In the genomic region with DNA sequence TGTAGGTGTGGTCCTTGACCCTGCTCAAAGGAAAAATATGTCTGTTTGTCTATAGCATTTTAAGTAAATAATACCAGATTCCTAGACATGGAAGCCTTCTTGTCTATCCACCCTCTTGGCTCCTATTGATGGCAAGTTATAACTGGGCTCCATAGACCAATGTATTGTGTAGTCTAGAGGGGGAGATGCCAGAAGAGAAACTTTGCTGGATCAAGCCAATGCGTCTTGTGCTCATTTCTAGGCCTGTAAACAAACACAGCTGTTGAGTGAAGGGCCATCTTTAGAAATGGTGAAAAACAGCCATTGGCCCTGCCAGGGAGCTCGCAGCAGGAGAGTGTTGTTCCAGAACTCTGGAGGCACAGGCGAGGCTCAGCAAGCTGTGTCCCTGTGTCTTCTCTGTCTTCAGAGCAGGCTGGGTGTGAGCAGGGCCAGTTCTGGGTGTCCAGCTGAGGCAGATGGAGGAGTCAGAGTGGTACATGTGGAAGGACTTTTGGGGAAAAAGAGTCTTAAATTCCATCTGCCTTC, we compare ENCODE assay signal across 28 mouse cellular contexts. TPM values are rescaled to one million over a fixed set of nuclear protein-coding genes. Genes with fewer than 3 reads are reported as not detected.
A peak's percentile ranks its signal among the peaks of the same experiment; 100 is the strongest.
DNase-seq lines count a peak whose midpoint lies in the region; ATAC-seq and TF ChIP-seq lines count a peak whose summit lies in the region.
"Had no signal": no experiment of that assay in that cellular context is flagged by ENCODE, and none has a peak within 500 bp of the region (broad histone marks: within the 10 kb centered on the region; RNA-seq: fewer than 3 reads in every experiment).

No protein-coding gene starts in this region.

- H3K9ac ChIP-seq in lung, embryonic 14.5 days: no peak overlapping the region
- no peak overlapping the region for H3K9ac ChIP-seq in lung, postnatal 0 days (replicated peaks; ENCODE audit: low read depth)
- H3K9ac ChIP-seq: embryonic facial prominence, embryonic 13.5 days; forebrain, embryonic 13.5 days; heart, embryonic 12.5 days; heart, embryonic 15.5 days; hindbrain, embryonic 13.5 days; intestine, embryonic 15.5 days had no signal

- H3K27me3 ChIP-seq in lung, embryonic 14.5 days (ENCODE audit: insufficient read depth, low read length): no peaks in the 10 kb centered on the region
- H3K27me3 ChIP-seq in lung, postnatal 0 days (replicated peaks; ENCODE audit: insufficient read depth, low read length): no peaks in the 10 kb centered on the region
- H3K27me3 ChIP-seq: CH12.LX; embryonic facial prominence, embryonic 13.5 days; forebrain, embryonic 13.5 days; heart, embryonic 12.5 days; heart, embryonic 15.5 days; hindbrain, embryonic 13.5 days; intestine, embryonic 15.5 days; Patski had no signal

- peak; percentile 6 for DNase-seq in cerebellum, adult 9-11 months
- DNase-seq in cerebellum, adult 11 months: no peak
- DNase-seq in lung, embryonic 14.5 days: peak; percentile 30
- DNase-seq in lung, postnatal 25 days (ENCODE audit: low spot score): no peak
- DNase-seq in lung, postnatal 0 days (ENCODE audit: low spot score): no peak
- no peak for DNase-seq in lung, adult 2 months
- DNase-seq: adrenal gland, postnatal 10 days; adrenal gland, postnatal 36 days; B cell, adult 2 months; cerebellum, adult 8-10 months; cerebellum, postnatal 14 days; gastrocnemius, postnatal 10 days; gastrocnemius, postnatal 36 days; heart, postnatal 10 days; heart, postnatal 36 days had no signal

- TF ChIP-seq EP300 in lung, postnatal 0 days (IDR thresholded peaks at IDR 0.05): no peak

- WGBS in lung, embryonic 14.5 days: 48% methylated on average over 3 of the region's 3 CpGs
- WGBS in lung, postnatal 0 days: 61% methylated on average over 3 of the region's 3 CpGs
- WGBS in lung, adult 2 months: 60% methylated on average over 3 of the region's 3 CpGs

- no peak overlapping the region for H3K4me3 ChIP-seq in lung, embryonic 14.5 days (ENCODE audit: low read depth, low read length)
- H3K4me3 ChIP-seq in lung, postnatal 0 days (ENCODE audit: low read depth, low read length): no peak overlapping the region
- no peak overlapping the region for H3K4me3 ChIP-seq in lung, adult 2 months (replicated peaks; ENCODE audit: extremely low read depth, low read depth, low read length)
- H3K4me3 ChIP-seq: embryonic facial prominence, embryonic 13.5 days; forebrain, embryonic 10.5 days; forebrain, embryonic 13.5 days; heart, embryonic 12.5 days; heart, embryonic 15.5 days; hindbrain, embryonic 10.5 days; hindbrain, embryonic 13.5 days; intestine, embryonic 15.5 days had no signal

- TF ChIP-seq CTCF in lung, embryonic 14.5 days (IDR thresholded peaks at IDR 0.05; ENCODE audit: low read depth): no peak
- TF ChIP-seq CTCF in lung, postnatal 0 days (IDR thresholded peaks at IDR 0.05): no peak
- no peak for TF ChIP-seq CTCF in lung, adult 2 months (IDR thresholded peaks at IDR 0.05; ENCODE audit: insufficient read depth, low read length)

- no peak overlapping the region for H3K27ac ChIP-seq in lung, embryonic 14.5 days (ENCODE audit: low read depth)
- peak overlapping the region; percentile 57 for H3K27ac ChIP-seq in lung, postnatal 0 days (ENCODE audit: low read length)
- H3K27ac ChIP-seq: embryonic facial prominence, embryonic 13.5 days; forebrain, embryonic 10.5 days; forebrain, embryonic 13.5 days; heart, embryonic 15.5 days; hindbrain, embryonic 10.5 days; hindbrain, embryonic 13.5 days; intestine, embryonic 15.5 days had no signal

- no peak overlapping the region for H3K4me2 ChIP-seq in lung, embryonic 14.5 days
- no peak overlapping the region for H3K4me2 ChIP-seq in lung, postnatal 0 days (replicated peaks; ENCODE audit: low read depth, low read length)
- H3K4me2 ChIP-seq: embryonic facial prominence, embryonic 13.5 days; forebrain, embryonic 13.5 days; heart, embryonic 12.5 days; heart, embryonic 15.5 days; hindbrain, embryonic 13.5 days; intestine, embryonic 15.5 days had no signal

- no peaks in the 10 kb centered on the region for H3K9me3 ChIP-seq in lung, embryonic 14.5 days (ENCODE audit: low read depth, low read length)
- no peaks in the 10 kb centered on the region for H3K9me3 ChIP-seq in lung, postnatal 0 days (ENCODE audit: low read length)
- H3K9me3 ChIP-seq: embryonic facial prominence, embryonic 13.5 days; forebrain, embryonic 10.5 days; forebrain, embryonic 13.5 days; G1E; heart, embryonic 12.5 days; heart, embryonic 15.5 days; hindbrain, embryonic 10.5 days; hindbrain, embryonic 13.5 days; intestine, embryonic 15.5 days had no signal

- TF ChIP-seq POLR2A in lung, adult 2 months (IDR thresholded peaks at IDR 0.05; ENCODE audit: borderline replicate concordance, extremely low read depth, low read depth, low read length): no peak

- no peaks in the 10 kb centered on the region for H3K36me3 ChIP-seq in lung, embryonic 14.5 days (ENCODE audit: insufficient read depth)
- H3K36me3 ChIP-seq in lung, postnatal 0 days (ENCODE audit: insufficient read depth, low read length): no peaks in the 10 kb centered on the region
- H3K36me3 ChIP-seq: embryonic facial prominence, embryonic 13.5 days; forebrain, embryonic 10.5 days; G1E; heart, embryonic 12.5 days; heart, embryonic 15.5 days; hindbrain, embryonic 10.5 days; hindbrain, embryonic 13.5 days; intestine, embryonic 15.5 days had no signal

- no peaks in the 10 kb centered on the region for H3K4me1 ChIP-seq in lung, embryonic 14.5 days (ENCODE audit: insufficient read depth)
- H3K4me1 ChIP-seq in lung, postnatal 0 days (ENCODE audit: insufficient read depth, low read depth, low read length): 0 out of 2 replicates have a peak, but pooled peaks cover 2% of the 10 kb centered on the region
- no peaks in the 10 kb centered on the region; the same call in 1 of the 2 replicates for H3K4me1 ChIP-seq in lung, adult 2 months (ENCODE audit: control insufficient read depth, insufficient read depth, low read length)
- H3K4me1 ChIP-seq: embryonic facial prominence, embryonic 13.5 days; forebrain, embryonic 10.5 days; forebrain, embryonic 13.5 days; heart, embryonic 12.5 days; heart, embryonic 15.5 days; hindbrain, embryonic 10.5 days; hindbrain, embryonic 13.5 days; intestine, embryonic 15.5 days had no signal

- ATAC-seq in lung, embryonic 14.5 days (ENCODE audit: insufficient read depth): no peak; the same call in 1 of the 2 replicates
- ATAC-seq in lung, postnatal 0 days: peak; percentile 41
- ATAC-seq: forebrain, embryonic 13.5 days; forebrain, embryonic 16.5 days; hindbrain, embryonic 16.5 days; intestine, embryonic 15.5 days; Patski had no signal

RNA-seq across cellular contexts. Expression of gene Bmp6, which starts 41.2 kb away (rescaled TPM):
- polyA plus RNA-seq in lung, embryonic 14.5 days (2014; fragmentation: Nextera tagmentation; extraction: Ambion mirVana): 1.1 and 1.4 TPM in 2 replicates
- polyA plus RNA-seq in lung, postnatal 0 days (2015; fragmentation: Nextera tagmentation; extraction: Ambion mirVana): 3.0 and 3.8 TPM in 2 replicates
- polyA plus RNA-seq in lung, adult 2 months (2012; rRNA removed): 193 and 202 TPM in 2 replicates
- polyA plus RNA-seq: G1E had no signal

Comparison
In these comparisons a context has a peak if more than half of its experiments do, and no peak if none do; other contexts are left out.
1. DNase-seq: peak in cerebellum, adult 9-11 months (single experiment) and lung, embryonic 14.5 days (single experiment); none in cerebellum, adult 11 months (single experiment), lung, postnatal 25 days (single experiment), lung, postnatal 0 days (single experiment) and lung, adult 2 months (single experiment).
2. RNA of gene Bmp6, which starts 41.2 kb away (polyA plus RNA-seq): 193 to 202 TPM in lung, adult 2 months; 3.0 to 3.8 TPM in lung, postnatal 0 days and 1.1 to 1.4 TPM in lung, embryonic 14.5 days; every median in the first group is over 10 times any median in the second.